Mouse (Mus musculus) heart, embryonic 15.5 days (tissue): ENCODE results near the gene Prkar1a. TPM values are rescaled to one million over a fixed set of nuclear protein-coding genes. Genes with fewer than 3 reads are reported as not detected.
"Not testable (repeated sequence)": the region's sequence is repeated elsewhere in the genome, so short reads cannot be mapped to it uniquely, and the experiment has no call there.

Source experiments
- ATAC-seq: fragments of 200-750 bp; cut with Nextera tagmentation; replicated peaks from 2 replicates; pipeline ENCODE4 v1.8.0; 2017; ENCODE audit warnings: low read depth, moderate TSS enrichment; ENCODE audit not compliant: insufficient number of reproducible peaks, insufficient read depth, low FRiP score
- H3K27ac ChIP-seq: fragments of 300-500 bp; sonication (generic); 2 replicates; pipeline ENCODE4 v1.5.1; 2015; ENCODE audit warnings: mild to moderate bottlenecking, inconsistent platforms
- H3K27me3 ChIP-seq: fragments of 300-500 bp; sonication (generic); 2 replicates; pipeline ENCODE4 v1.6.1; 2015; ENCODE audit warnings: inconsistent platforms
- H3K36me3 ChIP-seq: fragments of 300-500 bp; sonication (generic); 2 replicates; pipeline ENCODE4 v1.6.1; 2015; ENCODE audit warnings: mild to moderate bottlenecking, inconsistent platforms
- H3K4me1 ChIP-seq: fragments of 300-500 bp; sonication (generic); replicated peaks from 2 replicates; pipeline ENCODE4 v1.6.1; 2015; ENCODE audit warnings: inconsistent platforms
- H3K4me2 ChIP-seq: fragments of 300-500 bp; sonication (generic); 2 replicates; pipeline ENCODE4 v1.6.1; 2015; ENCODE audit warnings: inconsistent platforms, mild to moderate bottlenecking, moderate library complexity
- H3K4me3 ChIP-seq: fragments of 300-500 bp; sonication (generic); 2 replicates; pipeline ENCODE4 v1.5.1; 2015; ENCODE audit warnings: mild to moderate bottlenecking, inconsistent platforms
- H3K9ac ChIP-seq: fragments of 300-500 bp; sonication (generic); 2 replicates; pipeline ENCODE4 v1.6.1; 2015; ENCODE audit warnings: mild to moderate bottlenecking, inconsistent platforms
- H3K9me3 ChIP-seq: fragments of 300-500 bp; sonication (generic); replicated peaks from 2 replicates; pipeline ENCODE4 v1.6.1; 2016; ENCODE audit warnings: inconsistent platforms
- WGBS: fragments of 180-500 bp; shearing (Covaris S2); methylation state at CpG from one replicate; pipeline ENCODE4 v1.1.7; 2015; ENCODE audit warnings: mixed read lengths; 5-methylcytosine and 5-hydroxymethylcytosine counted together
- polyA plus RNA-seq: library from polyadenylated mRNA; unstranded; fragments of >200 nt; fragmentation: Nextera tagmentation; extraction: Ambion mirVana; gene quantifications from 2 replicates; pipeline ENCODE4 v1.2.1, GENCODE M21; 2015

The Prkar1a gene
- polyA plus RNA-seq, 1 experiment from 2014 or later, result 426 TPM

- Histone ChIP-seq H3K27me3 (no peaks in the 10 kb centered on the region), H3K4me1 (peaks cover 34% of the 10 kb centered on the region), H3K36me3 (no peaks in the 10 kb centered on the region; the same call in 1 of the 2 replicates), H3K27ac (peak overlapping the region; percentile 99), H3K9me3 (no peaks in the 10 kb centered on the region), H3K4me3 (no peak overlapping the region), H3K9ac (no peak overlapping the region), H3K4me2 (peak overlapping the region; percentile 74)
- WGBS, result 33% methylated on average over 7 of the region's 7 CpGs
- ATAC-seq, result no peak
These were observed 695 bp upstream of the Prkar1a start for GRCm38 (mm10) chr11:109648510-109648909.

- peaks cover 45% of the 10 kb centered on the region for H3K4me1 ChIP-seq
- H3K27me3 ChIP-seq, result no peaks in the 10 kb centered on the region
- peak overlapping the region; percentile 96 for H3K4me3 ChIP-seq
- peak overlapping the region; percentile 74 for H3K4me2 ChIP-seq
- H3K27ac ChIP-seq, result peak overlapping the region; percentile 99
- H3K9me3 ChIP-seq, result no peaks in the 10 kb centered on the region
- H3K9ac ChIP-seq, result peak overlapping the region; percentile 98
- peak; percentile 85 for ATAC-seq
- under 1% methylated on average over 31 of the region's 31 CpGs for WGBS
- peaks cover 14% of the 10 kb centered on the region for H3K36me3 ChIP-seq
These were observed 933 bp downstream of the Prkar1a start for GRCm38 (mm10) chr11:109649975-109650701.

- no peaks in the 10 kb centered on the region for H3K9me3 ChIP-seq
- ATAC-seq, result peak; percentile 93
- H3K9ac ChIP-seq, result peak overlapping the region; percentile 98
- H3K36me3 ChIP-seq, result peaks cover 17% of the 10 kb centered on the region
- peaks cover 49% of the 10 kb centered on the region for H3K4me1 ChIP-seq
- WGBS, result under 1% methylated on average over 68 of the region's 90 CpGs
- peak overlapping the region; percentile 96 for H3K4me3 ChIP-seq
- peak overlapping the region; percentile 99 for H3K27ac ChIP-seq
- H3K4me2 ChIP-seq, result peak overlapping the region; percentile 81
- no peaks in the 10 kb centered on the region for H3K27me3 ChIP-seq
These were observed 1.8 kb downstream of the Prkar1a start for GRCm38 (mm10) chr11:109650788-109651565.

GRCm38 (mm10) chr11:109651566-109652024, 2.4 kb downstream of the Prkar1a start:
- WGBS, result under 1% methylated on average over 21 of the region's 21 CpGs
- ATAC-seq, result no peak
- H3K9ac ChIP-seq, result peak overlapping the region; percentile 98
- H3K4me1 ChIP-seq, result peaks cover 52% of the 10 kb centered on the region
- H3K27ac ChIP-seq, result peak overlapping the region; percentile 99
- peaks cover 23% of the 10 kb centered on the region for H3K36me3 ChIP-seq
- peak overlapping the region; percentile 81 for H3K4me2 ChIP-seq
- peak overlapping the region; percentile 96 for H3K4me3 ChIP-seq
- H3K9me3 ChIP-seq, result no peaks in the 10 kb centered on the region
- H3K27me3 ChIP-seq, result no peaks in the 10 kb centered on the region

- WGBS, result 10% methylated on average over 6 of the region's 6 CpGs
- peaks cover 31% of the 10 kb centered on the region for H3K36me3 ChIP-seq
These were observed 3.3 kb downstream of the Prkar1a start for GRCm38 (mm10) chr11:109652505-109652904.

GRCm38 (mm10) chr11:109653201-109653600, 4.0 kb downstream of the Prkar1a start:
- H3K27me3 ChIP-seq, result no peaks in the 10 kb centered on the region
- 48% methylated on average over 8 of the region's 8 CpGs for WGBS
- peak overlapping the region; percentile 96 for H3K4me3 ChIP-seq
- peaks cover 31% of the 10 kb centered on the region for H3K36me3 ChIP-seq
- peak overlapping the region; percentile 98 for H3K9ac ChIP-seq
- ATAC-seq, result no peak
- peak overlapping the region; percentile 99 for H3K27ac ChIP-seq
- peaks cover 54% of the 10 kb centered on the region for H3K4me1 ChIP-seq
- no peaks in the 10 kb centered on the region for H3K9me3 ChIP-seq
- peak overlapping the region; percentile 81 for H3K4me2 ChIP-seq

More at GRCm38 (mm10) chr11:109652505-109652904, 3.3 kb downstream of the Prkar1a start:
- H3K4me2 ChIP-seq, result peak overlapping the region; percentile 81
- no peaks in the 10 kb centered on the region for H3K9me3 ChIP-seq
- ATAC-seq, result no peak
- no peaks in the 10 kb centered on the region for H3K27me3 ChIP-seq
- H3K27ac ChIP-seq, result peak overlapping the region; percentile 99
- H3K4me3 ChIP-seq, result peak overlapping the region; percentile 96
- H3K9ac ChIP-seq, result peak overlapping the region; percentile 98
- H3K4me1 ChIP-seq, result peaks cover 54% of the 10 kb centered on the region

- Histone ChIP-seq H3K4me3 (no peak overlapping the region), H3K36me3 (peaks cover 41% of the 10 kb centered on the region), H3K9ac (no peak overlapping the region), H3K4me1 (peaks cover 44% of the 10 kb centered on the region), H3K9me3 (no peaks in the 10 kb centered on the region), H3K27me3 (no peaks in the 10 kb centered on the region), H3K27ac (no peak overlapping the region), H3K4me2 (no peak overlapping the region)
- 84% methylated on average over 6 of the region's 6 CpGs for WGBS
- no peak for ATAC-seq
These were observed 5.4 kb downstream of the Prkar1a start for GRCm38 (mm10) chr11:109654581-109654980.

GRCm38 (mm10) chr11:109656232-109656631, 7.0 kb downstream of the Prkar1a start:
- H3K27ac ChIP-seq, result no peak overlapping the region; the same call in 1 of the 2 replicates
- no peaks in the 10 kb centered on the region for H3K27me3 ChIP-seq
- peaks cover 38% of the 10 kb centered on the region for H3K4me1 ChIP-seq
- H3K9ac ChIP-seq, result no peak overlapping the region
- peaks cover 58% of the 10 kb centered on the region for H3K36me3 ChIP-seq
- no peak for ATAC-seq
- no peak overlapping the region for H3K4me3 ChIP-seq
- no peak overlapping the region for H3K4me2 ChIP-seq
- H3K9me3 ChIP-seq, result no peaks in the 10 kb centered on the region
- WGBS, result 76% methylated on average over 7 of the region's 7 CpGs

GRCm38 (mm10) chr11:109660526-109660925, 11.3 kb downstream of the Prkar1a start:
- H3K36me3 ChIP-seq, result peaks cover 82% of the 10 kb centered on the region
- not testable (repeated sequence) for H3K4me1 ChIP-seq, H3K4me3 ChIP-seq, H3K4me2 ChIP-seq, H3K27me3 ChIP-seq, H3K9ac ChIP-seq, ATAC-seq, H3K9me3 ChIP-seq, H3K27ac ChIP-seq
- 91% methylated on average over 8 of the region's 8 CpGs for WGBS

GRCm38 (mm10) chr11:109664293-109664692, 15.1 kb downstream of the Prkar1a start:
- Histone ChIP-seq H3K4me1 (no peaks in the 10 kb centered on the region), H3K4me3 (no peak overlapping the region), H3K9me3 (no peaks in the 10 kb centered on the region), H3K4me2 (no peak overlapping the region), H3K27me3 (no peaks in the 10 kb centered on the region), H3K9ac (no peak overlapping the region), H3K36me3 (peaks cover 95% of the 10 kb centered on the region), H3K27ac (no peak overlapping the region)
- ATAC-seq, result no peak
- 83% methylated on average over 13 of the region's 13 CpGs for WGBS

GRCm38 (mm10) chr11:109665424-109665823, 16.2 kb downstream of the Prkar1a start:
- H3K27me3 ChIP-seq, result no peaks in the 10 kb centered on the region
- peaks cover 90% of the 10 kb centered on the region for H3K36me3 ChIP-seq
- ATAC-seq, result no peak
- H3K9ac ChIP-seq, result no peak overlapping the region
- WGBS, result 80% methylated on average over 6 of the region's 6 CpGs
- no peaks in the 10 kb centered on the region; the same call in none of the 2 replicates for H3K4me1 ChIP-seq
- no peak overlapping the region for H3K4me2 ChIP-seq
- no peaks in the 10 kb centered on the region for H3K9me3 ChIP-seq
- H3K27ac ChIP-seq, result no peak overlapping the region
- H3K4me3 ChIP-seq, result no peak overlapping the region
